Mouse (Mus musculus): ENCODE measurements around the gene Calml4.

- TF ChIP-seq CTCF (IDR thresholded peaks at IDR 0.05; ENCODE audit: low read depth), result no peak
- no peak for TF ChIP-seq EP300 (IDR thresholded peaks at IDR 0.05; ENCODE audit: low read depth)
Observed at GRCm38 (mm10) chr9:62825791-62826393, 32.0 kb upstream of the Calml4 start.
